Comparison of ENCODE assay signal across 9 mouse cellular contexts in genomic region chr7:100919809-100920107, GRCm38 (mm10). TPM values are rescaled to one million over a fixed set of nuclear protein-coding genes. Genes with fewer than 3 reads are reported as not detected.
DNase-seq lines count a peak whose midpoint lies in the region; ATAC-seq and TF ChIP-seq lines count a peak whose summit lies in the region.
"Had no signal": no experiment of that assay in that cellular context is flagged by ENCODE, and none has a peak within 500 bp of the region (broad histone marks: within the 10 kb centered on the region; RNA-seq: fewer than 3 reads in every experiment).

No protein-coding gene starts in this region.

- no peaks in the 10 kb centered on the region for H3K36me3 ChIP-seq in liver, postnatal 0 days (replicated peaks; ENCODE audit: insufficient read depth, low read length)
- peaks cover 2% of the 10 kb centered on the region; the same call in 1 of the 2 replicates for H3K36me3 ChIP-seq in heart, embryonic 16.5 days (ENCODE audit: control insufficient read depth, insufficient read depth)
- H3K36me3 ChIP-seq in limb, embryonic 12.5 days = peaks cover 78% of the 10 kb centered on the region
- H3K36me3 ChIP-seq in stomach, postnatal 0 days (ENCODE audit: control insufficient read depth, insufficient read depth, low read length) = 0 out of 2 replicates have a peak, but pooled peaks cover 3% of the 10 kb centered on the region

- H3K27me3 ChIP-seq in liver, postnatal 0 days (ENCODE audit: insufficient read depth, low read length) = no peaks in the 10 kb centered on the region
- H3K27me3 ChIP-seq in heart, embryonic 16.5 days (ENCODE audit: control insufficient read depth, insufficient read depth, low read length) = no peaks in the 10 kb centered on the region
- no peaks in the 10 kb centered on the region for H3K27me3 ChIP-seq in limb, embryonic 12.5 days
- H3K27me3 ChIP-seq in stomach, postnatal 0 days (ENCODE audit: control insufficient read depth, insufficient read depth, low read length) = no peaks in the 10 kb centered on the region

- no peak overlapping the region for H3K4me3 ChIP-seq in liver, postnatal 0 days (ENCODE audit: low read depth, low read length)
- no peak overlapping the region for H3K4me3 ChIP-seq in heart, embryonic 16.5 days (ENCODE audit: low read length)
- no peak overlapping the region for H3K4me3 ChIP-seq in limb, embryonic 12.5 days (replicated peaks)
- no peak overlapping the region for H3K4me3 ChIP-seq in stomach, postnatal 0 days (ENCODE audit: low read depth, low read length)

- H3K4me1 ChIP-seq in liver, postnatal 0 days (ENCODE audit: insufficient read depth) = peaks cover 3% of the 10 kb centered on the region; the same call in 1 of the 2 replicates
- peaks cover 74% of the 10 kb centered on the region for H3K4me1 ChIP-seq in heart, embryonic 16.5 days (ENCODE audit: control insufficient read depth, insufficient read depth, low read length)
- H3K4me1 ChIP-seq in limb, embryonic 12.5 days (replicated peaks) = peaks cover 88% of the 10 kb centered on the region
- peaks cover 23% of the 10 kb centered on the region for H3K4me1 ChIP-seq in stomach, postnatal 0 days (replicated peaks; ENCODE audit: control insufficient read depth, insufficient read depth)

- peak; percentile 36 for DNase-seq in liver
- DNase-seq in liver, postnatal 0 days = no peak
- DNase-seq in stomach, postnatal 0 days (ENCODE audit: low spot score) = no peak
- no peak for DNase-seq in thymus, postnatal 14 days
- no peak for DNase-seq in B cell, adult 2 months
- DNase-seq in adipocyte (ENCODE audit: low spot score) = no peak
- DNase-seq: left cerebral cortex, postnatal 4 days had no signal

- TF ChIP-seq EP300 in liver, postnatal 0 days (IDR thresholded peaks at IDR 0.05; ENCODE audit: low read depth) = no peak
- TF ChIP-seq EP300 in stomach, postnatal 0 days (optimal IDR thresholded peaks at IDR 0.05) = no peak

- H3K27ac ChIP-seq in liver, postnatal 0 days (ENCODE audit: low read depth) = no peak overlapping the region
- peak overlapping the region; percentile 78 for H3K27ac ChIP-seq in heart, embryonic 16.5 days (ENCODE audit: low read length)
- peak overlapping the region; percentile 85 for H3K27ac ChIP-seq in limb, embryonic 12.5 days
- H3K27ac ChIP-seq in stomach, postnatal 0 days (replicated peaks) = peak overlapping the region; percentile 82; the same call in 1 of the 2 replicates

- H3K4me2 ChIP-seq in liver, postnatal 0 days (ENCODE audit: low read depth, low read length) = no peak overlapping the region
- H3K4me2 ChIP-seq in heart, embryonic 16.5 days (ENCODE audit: low read depth, low read length) = 0 out of 2 replicates have a peak overlapping the region, but pooled peaks have one; percentile 6
- H3K4me2 ChIP-seq in limb, embryonic 12.5 days = peak overlapping the region; percentile 39
- H3K4me2 ChIP-seq in stomach, postnatal 0 days (replicated peaks; ENCODE audit: low read depth) = 0 out of 2 replicates have a peak overlapping the region, but pooled peaks have one; percentile 29

- no peak overlapping the region for H3K9ac ChIP-seq in liver, postnatal 0 days (replicated peaks)
- no peak overlapping the region for H3K9ac ChIP-seq in heart, embryonic 16.5 days (ENCODE audit: low read length)
- H3K9ac ChIP-seq in limb, embryonic 12.5 days (replicated peaks) = no peak overlapping the region; the same call in 1 of the 2 replicates
- 0 out of 2 replicates have a peak overlapping the region, but pooled peaks have one; percentile 18 for H3K9ac ChIP-seq in stomach, postnatal 0 days (ENCODE audit: low read length)

- H3K9me3 ChIP-seq in liver, postnatal 0 days (ENCODE audit: low read length) = no peaks in the 10 kb centered on the region
- H3K9me3 ChIP-seq in heart, embryonic 16.5 days (replicated peaks; ENCODE audit: control insufficient read depth, low read length) = no peaks in the 10 kb centered on the region
- no peaks in the 10 kb centered on the region for H3K9me3 ChIP-seq in limb, embryonic 12.5 days
- no peaks in the 10 kb centered on the region for H3K9me3 ChIP-seq in stomach, postnatal 0 days (ENCODE audit: control insufficient read depth, low read length)

- 30% methylated on average over 2 of the region's 2 CpGs for WGBS in liver, postnatal 0 days (ENCODE audit: insufficient replicate concordance)
- WGBS in heart, embryonic 16.5 days = 16% methylated on average over 2 of the region's 2 CpGs
- 8% methylated on average over 2 of the region's 2 CpGs for WGBS in limb, embryonic 12.5 days
- WGBS in stomach, postnatal 0 days = 6% methylated on average over 2 of the region's 2 CpGs

- TF ChIP-seq CTCF in liver, postnatal 0 days (IDR thresholded peaks at IDR 0.05; ENCODE audit: low read depth) = no peak
- no peak for TF ChIP-seq CTCF in stomach, postnatal 0 days (IDR thresholded peaks at IDR 0.05; ENCODE audit: low read depth)

- no peak for ATAC-seq in liver, postnatal 0 days
- ATAC-seq in heart, embryonic 16.5 days (replicated peaks; ENCODE audit: extremely low read depth, insufficient read depth, low FRiP score) = no peak
- peak; percentile 61; the same call in 1 of the 2 replicates for ATAC-seq in limb, embryonic 12.5 days (ENCODE audit: insufficient number of reproducible peaks, insufficient read depth, low FRiP score, low TSS enrichment, low read depth)
- ATAC-seq in stomach, postnatal 0 days (ENCODE audit: low FRiP score, low TSS enrichment) = no peak

RNA-seq across cellular contexts. Expression of gene Arhgef17, which starts 12.1 kb away (rescaled TPM):
- 0.35 and 0.38 TPM in 2 replicates for polyA plus RNA-seq in liver, postnatal 0 days (2015; fragmentation: Nextera tagmentation; extraction: Ambion mirVana)
- polyA plus RNA-seq in heart, embryonic 16.5 days (2015; fragmentation: Nextera tagmentation; extraction: Ambion mirVana) = 5.1 and 6.5 TPM in 2 replicates
- 8.3 and 11.1 TPM in 2 replicates for polyA plus RNA-seq in limb, embryonic 12.5 days (2016; fragmentation: Nextera tagmentation; extraction: Ambion mirVana)
- 2.2 and 2.7 TPM in 2 replicates for polyA plus RNA-seq in stomach, postnatal 0 days (2015; fragmentation: Nextera tagmentation; extraction: Ambion mirVana)

RNA-seq across cellular contexts. Expression of gene P2ry6, which starts 54.7 kb away (rescaled TPM):
- 5.3 and 6.0 TPM in 2 replicates for polyA plus RNA-seq in liver, postnatal 0 days (2015; fragmentation: Nextera tagmentation; extraction: Ambion mirVana)
- 5.1 and 5.8 TPM in 2 replicates for polyA plus RNA-seq in heart, embryonic 16.5 days (2015; fragmentation: Nextera tagmentation; extraction: Ambion mirVana)
- polyA plus RNA-seq in limb, embryonic 12.5 days (2016; fragmentation: Nextera tagmentation; extraction: Ambion mirVana) = 2.0 and 3.0 TPM in 2 replicates
- polyA plus RNA-seq in stomach, postnatal 0 days (2015; fragmentation: Nextera tagmentation; extraction: Ambion mirVana) = 6.1 and 6.4 TPM in 2 replicates

RNA-seq across cellular contexts. Expression of gene Relt, which starts 56.5 kb away (rescaled TPM):
- polyA plus RNA-seq in liver, postnatal 0 days (2015; fragmentation: Nextera tagmentation; extraction: Ambion mirVana) = 6.9 and 7.5 TPM in 2 replicates
- 4.7 and 5.0 TPM in 2 replicates for polyA plus RNA-seq in heart, embryonic 16.5 days (2015; fragmentation: Nextera tagmentation; extraction: Ambion mirVana)
- 3.5 and 5.8 TPM in 2 replicates for polyA plus RNA-seq in limb, embryonic 12.5 days (2016; fragmentation: Nextera tagmentation; extraction: Ambion mirVana)
- polyA plus RNA-seq in stomach, postnatal 0 days (2015; fragmentation: Nextera tagmentation; extraction: Ambion mirVana) = 0.71 and 1.2 TPM in 2 replicates
